Mouse (Mus musculus) c-Kit-positive CD71-positive TER-119-negative erythroid progenitor cells, embryonic 14.5 days (primary cell): ENCODE data around the gene Wdr35.

Experiments
- DNase-seq: peaks from one replicate; pipeline ENCODE4 v3.0.0-alpha.2; 2013; ENCODE audit warnings: low read depth

The Wdr35 gene

DNA sequence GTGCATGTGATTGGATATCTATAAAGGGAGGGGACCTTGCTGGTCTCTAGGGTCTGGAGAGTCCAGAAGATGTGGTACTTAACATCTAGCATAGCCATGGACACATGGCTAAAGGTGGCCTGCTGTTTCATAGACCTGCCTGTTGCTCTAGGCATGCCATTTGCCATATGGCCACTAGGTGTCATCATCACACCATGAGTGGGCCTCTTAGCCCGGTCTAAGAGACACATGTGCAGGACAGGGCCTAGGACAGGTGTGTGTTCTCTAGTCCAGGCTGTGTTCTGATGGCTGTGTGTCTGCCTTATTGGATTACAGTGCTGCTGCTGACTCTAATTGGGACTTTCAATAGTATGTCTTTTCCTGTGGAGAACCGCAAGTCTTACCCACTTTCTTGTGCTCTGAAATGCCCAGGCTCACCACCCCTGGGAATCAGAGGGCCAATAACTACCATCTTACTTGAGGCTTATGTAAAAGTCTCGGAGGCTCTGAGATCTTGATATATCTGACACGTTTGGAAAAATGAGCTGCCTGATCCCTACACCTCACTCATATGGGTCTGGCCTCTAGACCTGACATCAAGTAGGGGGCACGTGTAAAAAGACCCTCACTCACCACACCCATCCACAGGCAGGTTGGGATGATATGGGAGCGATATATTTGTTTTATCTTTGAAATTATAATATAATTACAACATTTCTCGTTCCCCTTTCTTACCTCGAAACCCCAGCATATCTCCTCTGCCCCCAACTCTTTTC is 78.6 kb downstream of the Wdr35 start:
- DNase-seq: peak; percentile 54

DNA sequence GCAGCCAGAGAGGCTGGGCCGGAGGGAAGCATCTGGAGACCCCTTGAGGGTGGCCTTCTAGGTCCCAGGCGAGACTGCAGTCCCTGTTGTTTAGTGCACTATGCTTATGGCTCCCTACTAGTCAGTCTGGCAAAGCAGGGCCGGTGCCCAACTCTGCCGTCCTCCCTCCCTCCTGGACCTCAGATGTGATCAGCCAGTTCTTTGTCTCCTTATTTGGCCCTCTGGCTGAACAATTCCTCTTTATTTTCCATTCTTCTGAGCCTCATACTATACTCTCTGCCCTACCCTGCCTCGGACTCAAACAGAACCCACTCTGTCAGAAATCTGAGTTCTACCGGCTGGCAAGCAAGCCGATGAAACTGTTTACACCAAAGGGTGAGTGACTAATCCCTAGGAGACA is 79.7 kb downstream of the Wdr35 start:
- no peak for DNase-seq

DNA sequence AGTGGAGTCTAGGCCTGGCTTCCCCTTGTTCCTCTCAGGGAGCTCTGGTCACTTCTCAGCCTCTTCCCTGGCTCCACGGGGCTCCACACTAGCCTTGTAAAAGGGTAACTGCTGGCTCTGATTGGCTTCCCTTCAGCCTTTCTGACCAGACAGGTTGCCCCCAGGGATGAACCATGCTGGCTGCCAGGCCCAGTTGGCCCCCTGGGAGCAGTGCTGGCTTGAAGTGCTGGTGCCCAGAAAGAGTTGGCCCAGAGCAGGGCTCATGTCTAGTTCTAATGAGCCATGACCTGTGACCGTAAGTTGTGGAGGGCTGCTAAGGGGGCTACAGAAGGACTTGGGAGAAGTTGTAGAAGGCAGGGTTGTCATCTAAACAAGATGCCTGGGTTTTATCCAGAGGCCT is 80.3 kb downstream of the Wdr35 start:
- DNase-seq: no peak

DNA sequence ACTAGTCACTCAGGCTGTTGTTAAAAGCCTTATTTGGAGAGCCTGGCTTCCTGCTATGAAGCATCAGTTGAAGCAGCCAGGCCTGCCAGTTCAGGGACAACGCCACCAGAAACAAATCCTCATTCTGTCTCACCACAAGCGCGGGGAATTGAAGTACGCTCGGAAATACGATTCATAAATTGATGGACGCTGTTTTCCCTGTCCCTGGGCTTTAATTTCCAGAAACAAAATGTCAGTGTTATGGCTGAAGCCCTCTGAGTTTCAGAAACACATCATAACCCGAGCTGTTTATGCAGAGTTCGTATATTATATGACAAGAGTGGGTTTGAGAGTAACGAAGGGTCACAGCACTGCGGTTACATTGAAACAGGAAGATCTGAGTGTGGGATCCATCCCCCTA is 81.6 kb downstream of the Wdr35 start:
- DNase-seq: no peak

- DNase-seq: no peak
Measured at GRCm38 (mm10) chr12:9059502-9059901, 85.8 kb downstream of the Wdr35 start.

DNA sequence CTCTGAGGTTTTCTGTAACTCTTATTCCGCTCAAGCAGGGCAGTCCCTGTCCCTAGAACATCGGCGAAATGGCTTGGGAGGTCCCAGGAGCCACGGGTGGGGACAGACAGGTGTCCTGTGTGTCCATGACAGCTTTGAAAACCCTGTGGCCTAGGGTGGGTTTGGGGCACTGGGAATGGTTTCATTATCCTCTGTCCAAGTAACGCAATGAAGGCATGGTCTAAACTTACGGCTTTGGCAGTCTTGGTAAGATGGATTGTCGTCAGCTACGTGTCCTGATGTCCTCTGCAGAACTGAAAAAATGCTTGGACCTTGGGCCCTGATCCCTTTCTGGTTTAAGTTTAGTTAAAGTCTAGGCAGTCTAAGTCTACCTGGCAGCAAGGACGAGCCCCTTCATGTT is 86.3 kb downstream of the Wdr35 start:
- no peak for DNase-seq

DNA sequence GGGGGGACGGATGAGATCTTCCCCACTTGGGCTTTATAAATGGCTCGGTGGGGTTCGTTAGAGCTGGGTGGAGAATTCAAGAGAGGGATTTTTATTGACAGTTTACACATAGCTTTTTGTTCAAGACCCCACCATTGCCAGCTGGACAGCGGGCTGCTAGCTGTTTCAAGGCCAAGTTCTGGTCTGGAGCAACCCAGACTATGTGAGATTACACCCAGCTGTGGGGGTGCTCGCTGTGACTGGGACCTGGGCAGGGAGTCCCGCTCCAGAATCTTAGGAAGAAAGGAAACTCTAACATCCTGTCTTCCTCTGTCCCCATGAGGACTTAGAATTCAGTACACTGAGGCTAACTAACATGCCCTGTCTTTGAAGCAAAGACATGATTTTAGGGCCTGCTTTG is 89.9 kb downstream of the Wdr35 start:
- DNase-seq: no peak

- DNase-seq: no peak
Measured at GRCm38 (mm10) chr12:9071058-9071457, 97.4 kb downstream of the Wdr35 start.

- no peak for DNase-seq
Measured at GRCm38 (mm10) chr12:9071493-9071892, 97.8 kb downstream of the Wdr35 start.

- DNase-seq: no peak
Measured at GRCm38 (mm10) chr12:9077554-9078125, 103.9 kb downstream of the Wdr35 start.
